Mouse (Mus musculus) right cerebral cortex, postnatal 14 days (tissue): Measurements from ENCODE around the gene Mybpc1.
"Not testable (repeated sequence)": the region's sequence is repeated elsewhere in the genome, so short reads cannot be mapped to it uniquely, and the experiment has no call there.

Experiments used
- DNase-seq: peaks from one replicate; pipeline ENCODE4 v3.0.0; 2022

The Mybpc1 gene

GRCm38 (mm10) chr10:88491632-88492031 lies 113.3 kb downstream of the Mybpc1 start:
- DNase-seq = no peak

- no peak for DNase-seq
These were observed 116.3 kb downstream of the Mybpc1 start for GRCm38 (mm10) chr10:88488629-88489028.

GRCm38 (mm10) chr10:88482866-88483265 lies 122.1 kb downstream of the Mybpc1 start:
- DNase-seq = not testable (repeated sequence)
